ENCODE assay signal across 13 mouse cellular contexts in the genomic region with DNA sequence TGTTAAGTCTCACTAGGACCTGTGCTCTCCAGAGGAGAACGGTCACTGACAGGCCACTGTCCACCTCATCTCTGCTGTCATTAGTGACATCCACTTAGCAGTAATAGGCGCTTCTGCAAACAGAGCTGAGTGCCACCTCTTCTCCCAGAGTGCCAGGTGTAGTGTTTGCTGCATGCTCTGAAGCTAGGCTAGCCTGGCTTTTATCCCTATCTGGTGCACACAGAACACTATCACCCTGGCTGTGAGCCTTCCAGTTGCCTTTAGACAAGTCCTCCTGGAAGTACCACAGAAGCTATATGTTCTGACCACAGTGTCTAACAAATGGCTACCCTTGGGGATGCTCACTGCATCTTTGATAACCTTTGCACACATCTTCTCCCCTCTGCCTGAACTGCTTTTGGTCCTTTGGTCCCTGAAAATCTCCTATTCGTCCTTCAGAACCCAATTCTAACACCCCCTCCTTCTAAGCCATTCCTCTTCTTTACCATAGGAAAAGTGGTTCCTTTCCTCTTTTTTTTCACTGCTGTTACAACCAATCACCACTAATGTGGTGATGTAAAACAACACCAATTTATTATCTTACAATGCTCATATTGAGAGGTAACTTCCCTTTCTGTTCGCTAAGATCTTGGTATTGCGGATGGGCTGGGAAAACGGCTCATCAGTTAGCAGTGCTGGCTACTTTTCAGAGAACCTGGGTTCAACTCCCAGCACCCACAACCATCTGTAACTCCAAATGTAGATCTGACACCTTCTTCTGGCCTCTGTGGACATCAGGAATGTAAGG.
"Had no signal": no experiment of that assay in that cellular context is flagged by ENCODE, and none has a peak within 500 bp of the region (broad histone marks: within the 10 kb centered on the region; RNA-seq: fewer than 3 reads in every experiment).

No protein-coding gene starts in this region.

- H3K9me3 ChIP-seq: limb, embryonic 10.5 days; limb, embryonic 13.5 days; liver, embryonic 12.5 days; liver, embryonic 15.5 days had no signal

- H3K4me3 ChIP-seq: limb, embryonic 10.5 days; limb, embryonic 13.5 days; liver, embryonic 12.5 days; liver, embryonic 15.5 days had no signal

- H3K9ac ChIP-seq: limb, embryonic 13.5 days; liver, embryonic 12.5 days; liver, embryonic 15.5 days had no signal

- DNase-seq: kidney, adult 18-20 months; kidney, adult 9 months; kidney, postnatal 36 days; lung, adult 2 months; lung, postnatal 14 days; midbrain, embryonic 14.5 days; thymus, adult 18-20 months; thymus, postnatal 36 days had no signal

- H3K27ac ChIP-seq: limb, embryonic 10.5 days; limb, embryonic 13.5 days; liver, embryonic 12.5 days; liver, embryonic 15.5 days had no signal

- H3K27me3 ChIP-seq: limb, embryonic 13.5 days; liver, embryonic 12.5 days; liver, embryonic 15.5 days had no signal

- H3K36me3 ChIP-seq: limb, embryonic 10.5 days; limb, embryonic 13.5 days; liver, embryonic 12.5 days; liver, embryonic 15.5 days had no signal

- ATAC-seq: liver, embryonic 12.5 days had no signal

- H3K4me2 ChIP-seq: limb, embryonic 13.5 days; liver, embryonic 12.5 days; liver, embryonic 15.5 days; midbrain, embryonic 11.5 days had no signal
